Comparison of ENCODE assay signal across 8 mouse cellular contexts in the genomic region with DNA sequence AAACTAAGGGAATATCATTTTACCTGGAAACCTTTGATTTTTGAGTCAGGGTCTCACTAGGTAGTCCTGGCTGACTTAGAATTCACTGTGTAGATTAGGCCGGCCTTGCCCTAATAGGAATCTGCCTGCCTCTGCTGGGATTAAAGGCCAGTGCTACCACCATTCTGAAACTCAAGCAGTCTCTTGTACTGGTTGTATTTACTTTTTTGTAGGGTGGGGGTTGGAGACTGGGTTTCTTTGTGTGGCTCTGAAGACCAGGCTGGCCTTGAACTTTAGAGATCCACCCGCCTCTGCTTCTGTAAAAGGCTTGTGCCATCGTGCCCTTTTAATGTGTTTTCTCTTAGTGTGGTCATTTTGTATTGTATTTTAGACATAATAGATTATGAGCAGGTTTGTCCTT. TPM values are rescaled to one million over a fixed set of nuclear protein-coding genes. Genes with fewer than 3 reads are reported as not detected.
A peak's percentile ranks its signal among the peaks of the same experiment; 100 is the strongest.
DNase-seq lines count a peak whose midpoint lies in the region; ATAC-seq lines count a peak whose summit lies in the region.

No protein-coding gene starts in this region.

- peaks cover 19% of the 10 kb centered on the region for H3K36me3 ChIP-seq in forebrain, embryonic 12.5 days (replicated peaks)
- peaks cover 19% of the 10 kb centered on the region for H3K36me3 ChIP-seq in liver, embryonic 11.5 days (ENCODE audit: control insufficient read depth, insufficient read depth, low read length)

- WGBS in forebrain, embryonic 12.5 days = 67% methylated on average over 3 of the region's 3 CpGs
- WGBS in liver, embryonic 11.5 days = 42% methylated on average over 3 of the region's 3 CpGs

- peak overlapping the region; percentile 47 for H3K9ac ChIP-seq in forebrain, embryonic 12.5 days
- H3K9ac ChIP-seq in liver, embryonic 11.5 days (ENCODE audit: low read depth, low read length) = peak overlapping the region; percentile 53

- DNase-seq in adrenal gland, postnatal 36 days = peak; percentile 36 to 46
- DNase-seq in adrenal gland, postnatal 4 days (ENCODE audit: low spot score in 2 of 2) = no peak
- peak; percentile 38 for DNase-seq in 3T3-L1 (ENCODE audit: low read depth, low spot score)
- no peak for DNase-seq in liver, embryonic 11.5 days (ENCODE audit: low spot score)
- DNase-seq in spleen, adult 12 weeks (ENCODE audit: low spot score) = no peak
- DNase-seq in embryo, embryonic 11 days = no peak
- DNase-seq in thymus, postnatal 4 days = no peak

- ATAC-seq in forebrain, embryonic 12.5 days (ENCODE audit: low FRiP score) = no peak
- no peak for ATAC-seq in liver, embryonic 11.5 days (replicated peaks; ENCODE audit: low FRiP score)

- no peaks in the 10 kb centered on the region for H3K27me3 ChIP-seq in forebrain, embryonic 12.5 days
- H3K27me3 ChIP-seq in liver, embryonic 11.5 days (replicated peaks; ENCODE audit: control insufficient read depth, insufficient read depth, low read length) = no peaks in the 10 kb centered on the region

- peaks cover 23% of the 10 kb centered on the region for H3K4me1 ChIP-seq in forebrain, embryonic 12.5 days
- H3K4me1 ChIP-seq in liver, embryonic 11.5 days (replicated peaks; ENCODE audit: control insufficient read depth, insufficient read depth, low read length) = peaks cover 18% of the 10 kb centered on the region

- no peaks in the 10 kb centered on the region for H3K9me3 ChIP-seq in forebrain, embryonic 12.5 days
- H3K9me3 ChIP-seq in liver, embryonic 11.5 days (ENCODE audit: control insufficient read depth, low read length) = no peaks in the 10 kb centered on the region

- no peak overlapping the region for H3K27ac ChIP-seq in forebrain, embryonic 12.5 days
- H3K27ac ChIP-seq in liver, embryonic 11.5 days (ENCODE audit: low read depth, low read length) = no peak overlapping the region

- H3K4me3 ChIP-seq in forebrain, embryonic 12.5 days (replicated peaks) = peak overlapping the region; percentile 80
- H3K4me3 ChIP-seq in liver, embryonic 11.5 days (ENCODE audit: low read depth, low read length) = peak overlapping the region; percentile 83

- H3K4me2 ChIP-seq in forebrain, embryonic 12.5 days = peak overlapping the region; percentile 95
- peak overlapping the region; percentile 79 for H3K4me2 ChIP-seq in liver, embryonic 11.5 days

RNA-seq across cellular contexts. Expression of a gene that starts 1.9 kb away (rescaled TPM):
- 100 to 1,000 TPM; 220 to 271 TPM for total RNA-seq in adrenal gland, postnatal 36 days (2021)
- 100 to 1,000 TPM; 265 to 299 TPM for total RNA-seq in adrenal gland, postnatal 4 days (2021)
- polyA plus RNA-seq in forebrain, embryonic 12.5 days (2016; fragmentation: Nextera tagmentation; extraction: Ambion mirVana) = 165 and 167 TPM in 2 replicates
- 90.9 and 101 TPM in 2 replicates for polyA plus RNA-seq in liver, embryonic 11.5 days (2014; fragmentation: Nextera tagmentation; extraction: Ambion mirVana)

RNA-seq across cellular contexts. Expression of a gene that starts 2.5 kb away (rescaled TPM):
- 100 to 1,000 TPM; 107 to 120 TPM for total RNA-seq in adrenal gland, postnatal 36 days (2021)
- 100 to 1,000 TPM; 117 to 118 TPM for total RNA-seq in adrenal gland, postnatal 4 days (2021)
- 118 and 124 TPM in 2 replicates for polyA plus RNA-seq in forebrain, embryonic 12.5 days (2016; fragmentation: Nextera tagmentation; extraction: Ambion mirVana)
- 227 and 251 TPM in 2 replicates for polyA plus RNA-seq in liver, embryonic 11.5 days (2014; fragmentation: Nextera tagmentation; extraction: Ambion mirVana)

RNA-seq across cellular contexts. Expression of a gene that starts 30.4 kb away (rescaled TPM):
- total RNA-seq in adrenal gland, postnatal 36 days (2021) = 10 to 100 TPM in 1 of 2 experiments, 1 to 10 TPM in 1; 8.8 to 15.4 TPM
- 1 to 10 TPM; 5.6 to 8.7 TPM for total RNA-seq in adrenal gland, postnatal 4 days (2021)
- 5.3 and 5.4 TPM in 2 replicates for polyA plus RNA-seq in forebrain, embryonic 12.5 days (2016; fragmentation: Nextera tagmentation; extraction: Ambion mirVana)
- 2.2 and 3.0 TPM in 2 replicates for polyA plus RNA-seq in liver, embryonic 11.5 days (2014; fragmentation: Nextera tagmentation; extraction: Ambion mirVana)

RNA-seq across cellular contexts. Expression of a gene that starts 39.3 kb away (rescaled TPM):
- 1 to 10 TPM; 5.3 to 5.4 TPM for total RNA-seq in adrenal gland, postnatal 36 days (2021)
- 10 to 100 TPM; 15.0 to 21.0 TPM for total RNA-seq in adrenal gland, postnatal 4 days (2021)
- polyA plus RNA-seq in forebrain, embryonic 12.5 days (2016; fragmentation: Nextera tagmentation; extraction: Ambion mirVana) = 34.0 and 36.6 TPM in 2 replicates
- polyA plus RNA-seq in liver, embryonic 11.5 days (2014; fragmentation: Nextera tagmentation; extraction: Ambion mirVana) = 38.3 and 44.4 TPM in 2 replicates

RNA-seq across cellular contexts. Expression of a gene that starts 51.6 kb away (rescaled TPM):
- 10 to 100 TPM; 54.7 to 60.2 TPM for total RNA-seq in adrenal gland, postnatal 36 days (2021)
- 10 to 100 TPM; 29.2 to 29.8 TPM for total RNA-seq in adrenal gland, postnatal 4 days (2021)
- polyA plus RNA-seq in forebrain, embryonic 12.5 days (2016; fragmentation: Nextera tagmentation; extraction: Ambion mirVana) = 38.7 and 41.2 TPM in 2 replicates
- polyA plus RNA-seq in liver, embryonic 11.5 days (2014; fragmentation: Nextera tagmentation; extraction: Ambion mirVana) = 13.3 and 14.0 TPM in 2 replicates

Comparison
In these comparisons a context has a peak if more than half of its experiments do, and no peak if none do; other contexts are left out.
1. DNase-seq: peak in adrenal gland, postnatal 36 days (2 of 2) and 3T3-L1 (single experiment); none in adrenal gland, postnatal 4 days (0 of 2), liver, embryonic 11.5 days (single experiment), spleen, adult 12 weeks (single experiment), embryo, embryonic 11 days (single experiment) and thymus, postnatal 4 days (single experiment).